Mouse (Mus musculus): ENCODE measurements around the gene Steap3. TPM values are rescaled to one million over a fixed set of nuclear protein-coding genes. Genes with fewer than 3 reads are reported as not detected.

Gene Steap3
- polyA plus RNA-seq, 1 experiment from 2014 or later = 5.1 TPM

DNA sequence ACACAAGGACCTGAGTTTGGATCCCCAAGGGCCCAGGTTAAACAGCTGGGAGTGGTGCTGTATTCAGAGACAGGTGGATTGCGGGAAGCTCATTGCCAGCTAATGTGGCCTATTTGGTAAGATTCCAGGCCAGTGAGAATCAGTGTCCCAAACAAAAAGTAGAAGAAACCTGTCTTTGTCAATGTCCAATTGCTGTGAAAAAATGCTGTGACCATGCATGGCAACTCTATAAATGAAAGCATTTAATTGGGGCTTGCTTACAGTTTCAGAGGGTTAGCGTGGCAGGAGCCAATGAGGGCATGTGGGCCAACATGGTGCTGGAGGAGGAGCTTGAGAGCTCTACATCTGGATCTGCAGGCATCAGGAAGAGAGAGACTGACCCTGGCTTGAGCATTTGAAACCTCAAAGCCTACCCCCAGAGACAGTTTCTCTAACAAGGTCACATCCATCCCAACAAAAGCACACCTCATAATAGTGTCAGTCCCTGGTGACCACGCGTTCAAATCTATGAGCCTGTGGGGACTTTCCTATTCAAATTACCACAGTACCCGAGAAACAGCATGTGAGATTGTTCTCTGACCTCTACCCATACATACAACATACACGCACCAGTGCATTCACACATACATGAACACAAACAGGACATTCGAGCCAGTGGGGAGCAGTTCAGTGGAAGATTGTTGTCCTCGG is 126.8 kb downstream of the Steap3 start:
- Histone ChIP-seq H3K9ac (replicated peaks; ENCODE audit: low read depth, low read length) (no peak overlapping the region), H3K4me2 (replicated peaks; ENCODE audit: low read depth, low read length) (no peak overlapping the region), H3K4me3 (ENCODE audit: low read depth, low read length) (no peak overlapping the region), H3K36me3 (ENCODE audit: control insufficient read depth, insufficient read depth, low read length) (no peaks in the 10 kb centered on the region), H3K27me3 (ENCODE audit: control insufficient read depth, insufficient read depth, low read length) (no peaks in the 10 kb centered on the region), H3K27ac (ENCODE audit: low read length) (no peak overlapping the region), H3K4me1 (ENCODE audit: control insufficient read depth, insufficient read depth, low read length) (no peaks in the 10 kb centered on the region), H3K9me3 (ENCODE audit: control insufficient read depth, low read depth, low read length) (no peaks in the 10 kb centered on the region)
- ATAC-seq (ENCODE audit: insufficient number of reproducible peaks, insufficient read depth, low FRiP score, low read depth) = no peak
- WGBS = 84% methylated on average over 8 of the region's 8 CpGs

DNA sequence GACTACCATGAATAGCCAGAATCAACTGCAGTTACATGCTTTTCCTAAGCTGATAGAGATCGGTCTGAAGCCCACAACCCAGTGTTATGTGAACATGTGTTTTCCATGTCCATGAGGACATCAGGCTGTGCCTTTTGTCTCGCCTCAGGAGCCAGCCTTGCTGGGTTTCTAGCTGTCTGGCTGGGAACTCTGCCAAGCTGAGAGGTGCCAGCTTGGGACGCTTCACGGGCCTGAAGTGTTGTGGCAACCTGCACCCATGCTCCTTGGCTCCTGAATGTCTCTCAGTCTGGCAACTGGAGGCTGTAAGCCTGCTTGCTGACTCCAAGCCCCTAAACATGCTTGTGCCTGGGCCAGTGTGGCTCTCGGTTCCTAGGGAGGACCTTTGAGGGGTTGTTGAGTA is 130.0 kb downstream of the Steap3 start:
- WGBS = 91% methylated on average over 5 of the region's 5 CpGs
- H3K27ac ChIP-seq (ENCODE audit: low read length) = no peak overlapping the region
- no peak overlapping the region for H3K9ac ChIP-seq (replicated peaks; ENCODE audit: low read depth, low read length)
- no peaks in the 10 kb centered on the region for H3K4me1 ChIP-seq (ENCODE audit: control insufficient read depth, insufficient read depth, low read length)
- H3K4me3 ChIP-seq (ENCODE audit: low read depth, low read length) = no peak overlapping the region
- H3K27me3 ChIP-seq (ENCODE audit: control insufficient read depth, insufficient read depth, low read length) = no peaks in the 10 kb centered on the region
- no peaks in the 10 kb centered on the region for H3K36me3 ChIP-seq (ENCODE audit: control insufficient read depth, insufficient read depth, low read length)
- H3K4me2 ChIP-seq (replicated peaks; ENCODE audit: low read depth, low read length) = no peak overlapping the region
- no peak for ATAC-seq (ENCODE audit: insufficient number of reproducible peaks, insufficient read depth, low FRiP score, low read depth)
- H3K9me3 ChIP-seq (ENCODE audit: control insufficient read depth, low read depth, low read length) = no peaks in the 10 kb centered on the region

Other genes starting within 250 kb of the Steap3 start
- 4.5 and 6.2 TPM in 2 replicates for gene Tmem37, start 198.6 kb downstream of the Steap3 start, polyA plus RNA-seq (2014; fragmentation: Nextera tagmentation; extraction: Ambion mirVana)
- 583 TPM in 2 replicates for gene Dbi, start 151.6 kb downstream of the Steap3 start, polyA plus RNA-seq (2014; fragmentation: Nextera tagmentation; extraction: Ambion mirVana)
- gene 3110009E18Rik, start 151.5 kb downstream of the Steap3 start, polyA plus RNA-seq (2014; fragmentation: Nextera tagmentation; extraction: Ambion mirVana) = 18.4 and 22.4 TPM in 2 replicates
- not detected in 2 replicates for gene C1ql2, start 67.9 kb upstream of the Steap3 start, polyA plus RNA-seq (2014; fragmentation: Nextera tagmentation; extraction: Ambion mirVana)
- not detected in 2 replicates for gene Marco, start 232.3 kb upstream of the Steap3 start, polyA plus RNA-seq (2014; fragmentation: Nextera tagmentation; extraction: Ambion mirVana)

Measured in stomach, embryonic 14.5 days (tissue).